Mouse (Mus musculus) hindbrain, embryonic 12.5 days (tissue): ENCODE measurements around the gene Anapc15. TPM values are rescaled to one million over a fixed set of nuclear protein-coding genes. Genes with fewer than 3 reads are reported as not detected.

Source experiments
- ATAC-seq: fragments of 200-750 bp; cut with Nextera tagmentation; 2 replicates; pipeline ENCODE4 v1.8.0; 2017; ENCODE audit warnings: moderate TSS enrichment; ENCODE audit not compliant: low FRiP score
- H3K27ac ChIP-seq: fragments of 300-500 bp; sonication (generic); 2 replicates; pipeline ENCODE4 v1.5.1; 2016; ENCODE audit warnings: mild to moderate bottlenecking
- H3K27me3 ChIP-seq: fragments of 300-500 bp; sonication (generic); 2 replicates; pipeline ENCODE4 v1.6.1; 2016; ENCODE audit warnings: mild to moderate bottlenecking
- H3K36me3 ChIP-seq: fragments of 300-500 bp; sonication (generic); 2 replicates; pipeline ENCODE4 v1.6.1; 2016; ENCODE audit warnings: mild to moderate bottlenecking
- H3K4me1 ChIP-seq: fragments of 300-500 bp; sonication (generic); 2 replicates; pipeline ENCODE4 v1.6.1; 2016
- H3K4me2 ChIP-seq: fragments of 300-500 bp; sonication (generic); replicated peaks from 2 replicates; pipeline ENCODE4 v1.6.1; 2016; ENCODE audit warnings: mild to moderate bottlenecking
- H3K4me3 ChIP-seq: fragments of 300-500 bp; sonication (generic); 2 replicates; pipeline ENCODE4 v1.5.1; 2016; ENCODE audit warnings: mild to moderate bottlenecking
- H3K9ac ChIP-seq: fragments of 300-500 bp; sonication (generic); 2 replicates; pipeline ENCODE4 v1.6.1; 2016; ENCODE audit warnings: mild to moderate bottlenecking, moderate library complexity
- H3K9me3 ChIP-seq: fragments of 300-500 bp; sonication (generic); replicated peaks from 2 replicates; pipeline ENCODE4 v1.6.1; 2016; ENCODE audit warnings: mild to moderate bottlenecking
- WGBS: fragments of 180-500 bp; shearing (Covaris S2); methylation state at CpG from one replicate; pipeline ENCODE4 v1.1.7; 2016; 5-methylcytosine and 5-hydroxymethylcytosine counted together
- polyA plus RNA-seq: library from polyadenylated mRNA; unstranded; fragments of >200 nt; fragmentation: Nextera tagmentation; extraction: Ambion mirVana; gene quantifications from 2 replicates; pipeline ENCODE4 v1.2.1, GENCODE M21; 2016

Anapc15 gene
- polyA plus RNA-seq, 1 experiment from 2014 or later, result 86.7 TPM

- no peak overlapping the region for H3K4me3 ChIP-seq
- H3K36me3 ChIP-seq, result no peaks in the 10 kb centered on the region
- H3K9me3 ChIP-seq, result no peaks in the 10 kb centered on the region
- no peaks in the 10 kb centered on the region for H3K4me1 ChIP-seq
- no peak overlapping the region for H3K4me2 ChIP-seq
- H3K9ac ChIP-seq, result no peak overlapping the region
- no peak overlapping the region for H3K27ac ChIP-seq
- WGBS, result 64% methylated on average over 9 of the region's 9 CpGs
- no peak for ATAC-seq
- no peaks in the 10 kb centered on the region for H3K27me3 ChIP-seq
Measured at GRCm38 (mm10) chr7:101882413-101883154, 19.1 kb downstream of the Anapc15 start.

GRCm38 (mm10) chr7:101884160-101884559, 20.6 kb downstream of the Anapc15 start:
- Histone ChIP-seq H3K27me3 (no peaks in the 10 kb centered on the region), H3K9ac (no peak overlapping the region), H3K4me3 (no peak overlapping the region), H3K27ac (no peak overlapping the region), H3K4me1 (no peaks in the 10 kb centered on the region), H3K36me3 (no peaks in the 10 kb centered on the region), H3K9me3 (no peaks in the 10 kb centered on the region), H3K4me2 (no peak overlapping the region)
- ATAC-seq, result no peak
- WGBS, result 97% methylated on average over 4 of the region's 4 CpGs

DNA sequence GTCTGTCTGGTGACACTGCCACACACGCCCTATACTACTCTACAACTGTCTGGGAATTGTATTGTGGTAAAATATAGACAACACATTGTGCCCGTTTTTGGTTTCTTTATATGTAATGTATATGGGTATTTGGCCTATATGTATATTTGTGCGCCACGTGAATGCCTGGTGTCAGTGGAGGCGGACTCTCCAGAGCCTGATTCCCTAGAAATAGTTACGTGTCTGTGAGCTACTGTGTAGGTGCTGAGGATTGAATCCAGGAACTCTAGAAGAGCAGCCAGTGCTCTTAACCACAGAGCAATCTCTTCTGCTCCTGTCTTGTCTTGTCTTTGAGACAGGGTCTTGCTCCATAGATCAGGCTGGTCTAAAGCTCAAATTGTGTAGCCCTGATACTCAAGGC, 22.8 kb downstream of the Anapc15 start:
- Histone ChIP-seq H3K9me3 (no peaks in the 10 kb centered on the region), H3K27me3 (no peaks in the 10 kb centered on the region), H3K36me3 (no peaks in the 10 kb centered on the region), H3K4me1 (no peaks in the 10 kb centered on the region), H3K9ac (no peak overlapping the region), H3K4me3 (no peak overlapping the region), H3K4me2 (no peak overlapping the region), H3K27ac (no peak overlapping the region)
- ATAC-seq, result no peak
- 84% methylated on average over 6 of the region's 6 CpGs for WGBS

DNA sequence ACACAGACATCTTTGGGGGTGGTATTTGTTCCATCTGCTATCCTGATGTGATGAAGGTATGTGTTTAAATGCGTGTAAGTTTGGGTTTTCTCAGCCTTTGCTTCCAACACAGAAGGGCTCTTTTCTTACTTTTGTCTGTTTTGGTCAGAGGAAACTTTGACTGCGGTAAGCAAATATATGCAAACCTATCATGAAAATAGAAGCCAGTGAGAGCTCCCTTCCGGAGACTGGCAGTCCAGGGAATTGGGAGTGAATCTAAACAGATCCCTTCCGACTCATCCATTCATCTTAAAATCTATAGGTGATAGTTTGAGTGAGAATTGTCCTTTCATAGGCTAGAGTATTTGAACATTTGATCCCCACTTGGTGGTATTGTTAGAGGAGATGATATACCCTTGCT, 24.9 kb downstream of the Anapc15 start:
- H3K4me2 ChIP-seq, result no peak overlapping the region
- no peak overlapping the region for H3K4me3 ChIP-seq
- no peaks in the 10 kb centered on the region for H3K9me3 ChIP-seq
- ATAC-seq, result no peak
- no peak overlapping the region for H3K9ac ChIP-seq
- no peaks in the 10 kb centered on the region for H3K27me3 ChIP-seq
- H3K27ac ChIP-seq, result no peak overlapping the region
- WGBS, result 88% methylated on average over 4 of the region's 4 CpGs
- H3K36me3 ChIP-seq, result no peaks in the 10 kb centered on the region
- no peaks in the 10 kb centered on the region for H3K4me1 ChIP-seq

DNA sequence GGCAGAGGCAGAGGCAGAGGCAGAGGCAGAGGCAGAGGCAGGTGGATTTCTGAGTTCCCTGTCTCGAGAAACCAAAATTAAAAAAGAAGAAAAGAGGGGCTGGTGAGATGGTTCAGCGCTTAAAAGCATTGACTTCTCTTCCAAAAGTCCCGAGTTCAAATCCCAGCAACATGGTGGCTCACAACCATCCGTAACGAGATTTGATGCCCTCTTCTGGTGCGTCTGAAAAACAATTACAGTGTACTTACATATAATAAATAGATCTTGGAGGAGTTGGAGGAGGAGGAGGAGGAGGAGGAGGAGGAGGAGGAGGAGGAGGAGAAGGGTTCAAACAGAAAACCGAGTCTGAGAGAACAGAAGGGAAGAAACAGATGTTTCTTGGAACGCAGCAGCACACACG, 32.2 kb downstream of the Anapc15 start:
- 39% methylated on average over 9 of the region's 9 CpGs for WGBS

DNA sequence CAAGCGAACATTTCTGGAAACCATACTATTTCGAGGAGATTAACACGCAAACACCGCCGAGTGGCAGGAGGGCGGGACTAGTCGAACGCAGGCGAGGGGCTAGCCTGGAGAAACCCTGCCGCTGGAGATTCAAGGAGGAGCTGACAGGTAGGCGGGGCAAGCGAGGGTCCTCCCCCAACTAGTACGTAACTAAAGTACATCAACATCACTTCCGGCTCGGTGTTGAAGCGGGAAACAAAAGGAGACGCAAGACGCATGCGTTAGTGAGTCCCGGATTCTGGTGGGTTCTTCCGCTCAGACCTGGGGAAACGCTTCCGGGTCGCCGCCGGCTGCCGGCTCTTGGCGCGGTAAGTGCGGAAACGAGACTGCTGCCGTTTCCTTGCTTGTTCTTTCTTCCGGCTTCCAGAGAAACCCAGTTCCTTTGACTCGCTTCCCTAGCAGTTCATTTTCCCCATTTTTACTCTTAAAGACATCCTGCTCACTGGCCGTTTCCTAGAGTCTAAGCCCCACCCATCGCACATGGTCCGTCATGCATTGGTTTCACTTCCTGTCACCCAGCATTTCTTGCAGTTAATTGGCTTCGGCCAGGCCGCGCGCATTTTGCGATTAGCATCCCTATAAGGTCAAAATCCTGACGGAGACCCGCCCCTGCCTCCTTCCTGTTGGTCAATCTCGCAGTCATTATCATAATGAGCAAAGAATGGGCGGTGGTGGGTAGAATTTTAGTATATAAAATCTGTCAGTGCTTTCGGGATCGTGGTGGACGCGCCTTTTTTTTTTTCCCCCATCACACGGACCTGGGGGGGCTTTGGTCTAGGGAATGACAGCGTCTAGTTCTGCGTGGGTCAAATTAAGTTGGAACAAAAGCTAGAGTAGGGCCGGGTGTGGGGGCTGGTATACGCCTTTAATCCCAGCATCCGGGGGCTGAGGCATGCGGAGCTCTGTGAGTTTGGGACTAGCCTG, 32.9 kb downstream of the Anapc15 start:
- Histone ChIP-seq H3K9me3 (no peaks in the 10 kb centered on the region), H3K27ac (peak overlapping the region; percentile 85), H3K9ac (peak overlapping the region; percentile 57), H3K4me1 (peaks cover 16% of the 10 kb centered on the region), H3K27me3 (no peaks in the 10 kb centered on the region), H3K4me3 (peak overlapping the region; percentile 52), H3K4me2 (peak overlapping the region; percentile 52), H3K36me3 (0 out of 2 replicates have a peak, but pooled peaks cover 3% of the 10 kb centered on the region)
- peak; percentile 98 for ATAC-seq
- under 1% methylated on average over 57 of the region's 57 CpGs for WGBS

More for the DNA sequence above, 32.2 kb downstream of the Anapc15 start:
- Histone ChIP-seq H3K36me3 (0 out of 2 replicates have a peak, but pooled peaks cover 3% of the 10 kb centered on the region), H3K9me3 (no peaks in the 10 kb centered on the region), H3K4me1 (peaks cover 16% of the 10 kb centered on the region), H3K27me3 (no peaks in the 10 kb centered on the region), H3K27ac (peak overlapping the region; percentile 85), H3K4me2 (peak overlapping the region; percentile 52), H3K4me3 (peak overlapping the region; percentile 52), H3K9ac (peak overlapping the region; percentile 57)
- no peak; the same call in none of the 2 replicates for ATAC-seq

- no peak overlapping the region for H3K27ac ChIP-seq
- H3K27me3 ChIP-seq, result no peaks in the 10 kb centered on the region
- H3K36me3 ChIP-seq, result peaks cover 14% of the 10 kb centered on the region
- ATAC-seq, result no peak
- 0 out of 2 replicates have a peak, but pooled peaks cover 4% of the 10 kb centered on the region for H3K9me3 ChIP-seq
- H3K4me3 ChIP-seq, result no peak overlapping the region
- no peak overlapping the region for H3K9ac ChIP-seq
- peaks cover 10% of the 10 kb centered on the region for H3K4me1 ChIP-seq
- no peak overlapping the region for H3K4me2 ChIP-seq
- 93% methylated on average over 16 of the region's 16 CpGs for WGBS
Measured at GRCm38 (mm10) chr7:101900331-101901097, 37.0 kb downstream of the Anapc15 start.

GRCm38 (mm10) chr7:101901969-101902368, 38.5 kb downstream of the Anapc15 start:
- H3K36me3 ChIP-seq, result peaks cover 14% of the 10 kb centered on the region
- H3K4me2 ChIP-seq, result no peak overlapping the region
- H3K27ac ChIP-seq, result no peak overlapping the region
- no peak overlapping the region for H3K4me3 ChIP-seq
- H3K4me1 ChIP-seq, result peaks cover 16% of the 10 kb centered on the region
- no peaks in the 10 kb centered on the region for H3K27me3 ChIP-seq
- 93% methylated on average over 10 of the region's 10 CpGs for WGBS
- H3K9me3 ChIP-seq, result 0 out of 2 replicates have a peak, but pooled peaks cover 4% of the 10 kb centered on the region
- no peak for ATAC-seq
- H3K9ac ChIP-seq, result no peak overlapping the region

- H3K9ac ChIP-seq, result no peak overlapping the region
- H3K9me3 ChIP-seq, result 0 out of 2 replicates have a peak, but pooled peaks cover 4% of the 10 kb centered on the region
- no peak overlapping the region for H3K27ac ChIP-seq
- H3K36me3 ChIP-seq, result peaks cover 14% of the 10 kb centered on the region
- H3K4me1 ChIP-seq, result peaks cover 17% of the 10 kb centered on the region
- ATAC-seq, result no peak
- H3K4me3 ChIP-seq, result no peak overlapping the region
- no peak overlapping the region for H3K4me2 ChIP-seq
- no peaks in the 10 kb centered on the region for H3K27me3 ChIP-seq
Measured at GRCm38 (mm10) chr7:101902846-101903245, 39.3 kb downstream of the Anapc15 start.

DNA sequence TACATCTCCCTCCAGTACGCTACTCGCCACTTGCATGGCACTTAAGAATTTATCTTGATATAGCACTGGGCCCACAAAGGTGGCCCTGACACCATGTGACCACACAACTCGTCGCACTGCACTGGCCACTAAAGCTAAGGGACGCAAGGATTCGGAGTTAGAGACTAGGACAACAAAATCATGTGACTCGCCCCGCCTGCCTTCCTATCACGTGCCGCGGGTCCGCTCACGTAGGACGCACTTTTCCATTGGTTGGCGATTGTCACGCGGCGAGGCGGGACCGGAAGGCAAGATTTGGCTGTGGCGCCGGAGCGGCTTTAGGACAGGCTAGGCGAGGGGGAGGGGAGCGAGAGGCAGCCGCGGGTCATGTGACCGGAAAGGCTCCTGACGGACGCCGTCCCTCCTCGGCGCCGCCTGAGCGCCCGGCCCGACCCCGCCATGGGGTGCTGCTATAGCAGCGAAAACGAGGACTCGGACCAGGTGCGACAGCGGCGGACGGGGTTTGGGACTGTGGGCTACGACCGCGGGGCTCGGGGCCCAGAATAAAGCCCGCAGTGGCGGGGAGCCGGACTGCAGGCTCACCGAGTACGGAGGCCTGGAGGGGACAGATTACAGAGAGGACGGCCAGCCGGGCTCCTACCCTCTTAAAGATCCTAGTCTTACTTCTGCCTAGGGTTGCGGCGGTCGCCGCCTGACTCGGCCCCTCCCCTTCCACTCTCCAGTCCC, 42.2 kb downstream of the Anapc15 start, which contains the start of gene Lamtor1:
Lamtor1 (plus strand) TSS at position 344 of the 726 bp plus-strand sequence.
- peak; percentile 98 for ATAC-seq
- Histone ChIP-seq H3K36me3 (peaks cover 22% of the 10 kb centered on the region), H3K9me3 (0 out of 2 replicates have a peak, but pooled peaks cover 4% of the 10 kb centered on the region), H3K9ac (peak within 1 kb of the TSS; percentile 80), H3K27me3 (no peaks in the 10 kb centered on the region), H3K4me1 (peaks cover 23% of the 10 kb centered on the region), H3K4me3 (peak within 1 kb of the TSS; percentile 71), H3K4me2 (peak within 1 kb of the TSS; percentile 69), H3K27ac (peak within 1 kb of the TSS; percentile 96)
- WGBS, result under 1% methylated on average over 51 of the region's 61 CpGs

DNA sequence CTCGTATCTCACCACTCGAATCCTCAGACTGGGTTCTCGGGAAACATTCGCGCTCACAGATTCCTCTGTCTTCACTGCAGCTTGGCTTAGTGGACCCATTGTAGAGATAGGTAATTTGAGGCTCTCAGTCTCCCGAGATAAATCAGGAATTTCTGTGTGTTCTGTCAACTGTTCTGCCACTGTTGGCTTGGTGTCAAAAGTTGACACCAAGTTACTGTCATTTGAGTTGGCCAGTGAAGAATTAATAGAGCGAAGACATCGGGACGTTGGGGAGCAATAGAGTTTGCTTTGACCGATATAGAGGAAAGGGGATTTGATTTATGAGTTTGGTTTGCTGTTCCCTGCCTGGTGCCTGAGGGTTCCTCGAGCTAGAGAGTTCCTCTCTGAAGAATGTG, 42.8 kb downstream of the Anapc15 start, which contains the start of gene Tomt:
Tomt (minus strand) TSS at position 73 of the 395 bp plus-strand sequence.
- peaks cover 27% of the 10 kb centered on the region for H3K36me3 ChIP-seq
- 18% methylated on average over 11 of the region's 11 CpGs for WGBS

More for the DNA sequence above, 42.8 kb downstream of the Anapc15 start, which contains the start of gene Tomt:
- no peak for ATAC-seq
- Histone ChIP-seq H3K4me3 (peak within 1 kb of the TSS; percentile 71), H3K27ac (peak within 1 kb of the TSS; percentile 96), H3K4me2 (peak within 1 kb of the TSS; percentile 69), H3K9ac (peak within 1 kb of the TSS; percentile 80), H3K4me1 (peaks cover 23% of the 10 kb centered on the region), H3K9me3 (0 out of 2 replicates have a peak, but pooled peaks cover 4% of the 10 kb centered on the region), H3K27me3 (no peaks in the 10 kb centered on the region)
